Mouse (Mus musculus) B cell, adult 2 months (primary cell): ENCODE measurements around the gene Erbb3.

Experiments used
- DNase-seq, 2 experiments: peaks; one replicate each; pipeline ENCODE4 v3.0.0; 2022

Erbb3 gene

GRCm38 (mm10) chr10:128524732-128525662 lies 64.5 kb downstream of the Erbb3 start:
- peak; percentile 72 to 74 for DNase-seq

- DNase-seq, result peak; percentile 31 to 45
Observed at GRCm38 (mm10) chr10:128524111-128524731, 65.2 kb downstream of the Erbb3 start.

- no peak for DNase-seq
Observed at GRCm38 (mm10) chr10:128522351-128522750, 67.1 kb downstream of the Erbb3 start.

GRCm38 (mm10) chr10:128520591-128520990 lies 68.9 kb downstream of the Erbb3 start:
- no peak for DNase-seq

- peak; percentile 58 to 63 for DNase-seq
Observed at GRCm38 (mm10) chr10:128518833-128519232, 70.6 kb downstream of the Erbb3 start.
